ENCODE assay signal across 9 mouse cellular contexts in genomic region chr12:105563726-105564275, GRCm38 (mm10). TPM values are rescaled to one million over a fixed set of nuclear protein-coding genes. Genes with fewer than 3 reads are reported as not detected.
DNase-seq lines count a peak whose midpoint lies in the region; ATAC-seq lines count a peak whose summit lies in the region.
"Had no signal": no experiment of that assay in that cellular context is flagged by ENCODE, and none has a peak within 500 bp of the region (broad histone marks: within the 10 kb centered on the region; RNA-seq: fewer than 3 reads in every experiment).

No protein-coding gene starts in this region.

- H3K9ac ChIP-seq in kidney, embryonic 14.5 days (ENCODE audit: low read depth, low read length), result peak overlapping the region; percentile 44
- peak overlapping the region; percentile 31 for H3K9ac ChIP-seq in intestine, embryonic 14.5 days (ENCODE audit: low read length)

- peaks cover 13% of the 10 kb centered on the region; the same call in 1 of the 2 replicates for H3K4me1 ChIP-seq in kidney, embryonic 14.5 days (ENCODE audit: control insufficient read depth, insufficient read depth, low read length)
- H3K4me1 ChIP-seq in intestine, embryonic 14.5 days (replicated peaks; ENCODE audit: control insufficient read depth, insufficient read depth, low read length), result peaks cover 12% of the 10 kb centered on the region

- no peak for DNase-seq in kidney, adult 8-10 months
- DNase-seq in embryo, embryonic 11 days, result peak; percentile 35
- no peak for DNase-seq in intestine, embryonic 14.5 days (ENCODE audit: low spot score)
- peak; percentile 28 for DNase-seq in neural tube, embryonic 10.5 days (ENCODE audit: extremely low spot score, low spot score)
- no peak for DNase-seq in spleen, adult 12 weeks (ENCODE audit: low spot score)
- DNase-seq in retina, postnatal 1 day, result no peak
- no peak for DNase-seq in adrenal gland, postnatal 10 days

- H3K36me3 ChIP-seq in kidney, embryonic 14.5 days (ENCODE audit: control insufficient read depth, insufficient read depth, low read length), result no peaks in the 10 kb centered on the region
- H3K36me3 ChIP-seq in intestine, embryonic 14.5 days (ENCODE audit: control insufficient read depth, insufficient read depth, low read length), result no peaks in the 10 kb centered on the region

- peak overlapping the region; percentile 57 for H3K4me2 ChIP-seq in kidney, embryonic 14.5 days (replicated peaks; ENCODE audit: low read depth, low read length)
- H3K4me2 ChIP-seq in intestine, embryonic 14.5 days (ENCODE audit: low read length), result peak overlapping the region; percentile 61

- WGBS in kidney, embryonic 14.5 days, result 10% methylated on average over 25 of the region's 25 CpGs
- WGBS in intestine, embryonic 14.5 days, result 8% methylated on average over 25 of the region's 25 CpGs

- peaks cover 6% of the 10 kb centered on the region; the same call in 1 of the 2 replicates for H3K9me3 ChIP-seq in kidney, embryonic 14.5 days (ENCODE audit: control insufficient read depth, low read length)
- no peaks in the 10 kb centered on the region for H3K9me3 ChIP-seq in intestine, embryonic 14.5 days (ENCODE audit: control insufficient read depth, low read length)

- no peak overlapping the region for H3K27ac ChIP-seq in kidney, embryonic 14.5 days (ENCODE audit: low read depth, low read length)
- no peak overlapping the region for H3K27ac ChIP-seq in intestine, embryonic 14.5 days (ENCODE audit: low read depth)

- ATAC-seq in kidney, embryonic 14.5 days (ENCODE audit: low FRiP score, low TSS enrichment), result peak; percentile 13; the same call in 1 of the 2 replicates
- ATAC-seq in intestine, embryonic 14.5 days (replicated peaks; ENCODE audit: low FRiP score, low TSS enrichment, low read depth), result no peak
- ATAC-seq: Patski had no signal

- peak overlapping the region; percentile 28 for H3K4me3 ChIP-seq in kidney, embryonic 14.5 days (ENCODE audit: low read length)
- H3K4me3 ChIP-seq in intestine, embryonic 14.5 days (ENCODE audit: low read depth, low read length), result peak overlapping the region; percentile 31

- H3K27me3 ChIP-seq in kidney, embryonic 14.5 days (ENCODE audit: control insufficient read depth, insufficient read depth, low read length), result peaks cover 20% of the 10 kb centered on the region
- H3K27me3 ChIP-seq in intestine, embryonic 14.5 days (replicated peaks; ENCODE audit: control insufficient read depth, insufficient read depth, low read length), result peaks cover 16% of the 10 kb centered on the region; the same call in 1 of the 2 replicates
- H3K27me3 ChIP-seq: Patski had no signal

RNA-seq across cellular contexts. Expression of gene Bdkrb2, which starts 0.8 kb away (rescaled TPM):
- 0.12 and 0.14 TPM in 2 replicates for polyA plus RNA-seq in kidney, embryonic 14.5 days (2014; fragmentation: Nextera tagmentation; extraction: Ambion mirVana)
- polyA plus RNA-seq in intestine, embryonic 14.5 days (2014; fragmentation: Nextera tagmentation; extraction: Ambion mirVana), result 1.0 and 1.3 TPM in 2 replicates
- total RNA-seq in adrenal gland, postnatal 10 days (2021), result 10 to 100 TPM in 1 of 2 experiments, 1 to 10 TPM in 1; 7.4 to 11.6 TPM

RNA-seq across cellular contexts. Expression of gene Bdkrb1, which starts 39.1 kb away (rescaled TPM):
- not detected in 2 replicates for polyA plus RNA-seq in kidney, embryonic 14.5 days (2014; fragmentation: Nextera tagmentation; extraction: Ambion mirVana)
- 0.44 TPM in 1 of 2 replicates, not detected in the other for polyA plus RNA-seq in intestine, embryonic 14.5 days (2014; fragmentation: Nextera tagmentation; extraction: Ambion mirVana)
- total RNA-seq in adrenal gland, postnatal 10 days (2021), result not detected

Comparison
In these comparisons a context has a peak if more than half of its experiments do, and no peak if none do; other contexts are left out.
1. DNase-seq: peak in embryo, embryonic 11 days (single experiment) and neural tube, embryonic 10.5 days (single experiment); none in kidney, adult 8-10 months (0 of 2), intestine, embryonic 14.5 days (single experiment), spleen, adult 12 weeks (single experiment), retina, postnatal 1 day (single experiment) and adrenal gland, postnatal 10 days (single experiment).